Mouse (Mus musculus): Measurements from ENCODE around the gene Hbp1.

- TF ChIP-seq CTCF (IDR thresholded peaks at IDR 0.05; ENCODE audit: extremely low read depth, insufficient read length, insufficient replicate concordance, low read depth, low read length) = no peak
- no peak for TF ChIP-seq POLR2A (IDR thresholded peaks at IDR 0.05; ENCODE audit: low read depth, low read length)
Measured at GRCm38 (mm10) chr12:31896295-31896694, 54.0 kb downstream of the Hbp1 start.
